Mouse (Mus musculus) cerebellum, adult 9-10 months (tissue): ENCODE data around the gene Gm10778.
A peak's percentile ranks its signal among the peaks of the same experiment; 100 is the strongest.

Experiments
- DNase-seq: peaks from one replicate; pipeline ENCODE4 v3.0.0; 2022

Gm10778 gene

GRCm38 (mm10) chr10:81648803-81649775 is at the start of gene Gm10778:
Gene Gm10778, plus strand, starts transcription at chr10:81649059.
- peak; percentile 93 for DNase-seq

- peak; percentile 56 for DNase-seq
Measured at GRCm38 (mm10) chr10:81599630-81600029, 49.2 kb upstream of the Gm10778 start.

- DNase-seq, result no peak
Measured at GRCm38 (mm10) chr10:81600096-81600495, 48.8 kb upstream of the Gm10778 start.

GRCm38 (mm10) chr10:81600738-81601203 is 48.1 kb upstream of the Gm10778 start, which contains the start of gene Tle6:
Gene Tle6, minus strand, starts transcription at chr10:81601073.
- peak; percentile 96 for DNase-seq

GRCm38 (mm10) chr10:81601396-81601905 is 47.4 kb upstream of the Gm10778 start:
- DNase-seq, result no peak

- peak; percentile 85 for DNase-seq
Measured at GRCm38 (mm10) chr10:81602741-81603151, 46.1 kb upstream of the Gm10778 start.

- peak; percentile 75 for DNase-seq
Measured at GRCm38 (mm10) chr10:81604019-81604967, 44.6 kb upstream of the Gm10778 start.

- peak; percentile 90 for DNase-seq
Measured at GRCm38 (mm10) chr10:81604968-81605665, 43.7 kb upstream of the Gm10778 start.

- DNase-seq, result no peak
Measured at GRCm38 (mm10) chr10:81605666-81605973, 43.2 kb upstream of the Gm10778 start.

GRCm38 (mm10) chr10:81605974-81606751 is 42.7 kb upstream of the Gm10778 start, which contains the start of gene BC025920:
Gene BC025920, plus strand, starts transcription at chr10:81606270.
- peak; percentile 98 for DNase-seq

GRCm38 (mm10) chr10:81608308-81608707 is 40.6 kb upstream of the Gm10778 start:
- no peak for DNase-seq

GRCm38 (mm10) chr10:81612779-81613178 is 36.1 kb upstream of the Gm10778 start:
- no peak for DNase-seq

- no peak for DNase-seq
Measured at GRCm38 (mm10) chr10:81615486-81615885, 33.4 kb upstream of the Gm10778 start.

- DNase-seq, result no peak
Measured at GRCm38 (mm10) chr10:81619976-81620375, 28.9 kb upstream of the Gm10778 start.

- DNase-seq, result no peak
Measured at GRCm38 (mm10) chr10:81620786-81621185, 28.1 kb upstream of the Gm10778 start.

GRCm38 (mm10) chr10:81623441-81623840 is 25.4 kb upstream of the Gm10778 start:
- DNase-seq, result no peak

GRCm38 (mm10) chr10:81626101-81626993 is 22.5 kb upstream of the Gm10778 start:
- peak; percentile 63 for DNase-seq

GRCm38 (mm10) chr10:81626994-81627835 is 21.6 kb upstream of the Gm10778 start, which contains the start of gene Sirt6:
Gene Sirt6, minus strand, starts transcription at chr10:81627797.
- DNase-seq, result peak; percentile 96

GRCm38 (mm10) chr10:81627836-81628220 is 21.0 kb upstream of the Gm10778 start:
- peak; percentile 76 for DNase-seq
